Mouse (Mus musculus): Measurements from ENCODE around the gene Ocm. TPM values are rescaled to one million over a fixed set of nuclear protein-coding genes. Genes with fewer than 3 reads are reported as not detected.

The Ocm gene
- 1.1 and 3.2 TPM in 2 replicates for polyA plus RNA-seq (2021; fragmentation: Nextera tagmentation)
- long read RNA-seq, experiment 1, result 0 reads
- long read RNA-seq, experiment 2, partial matches to known transcripts, result 0 of 2 reads
- long read RNA-seq, experiment 2, other reads (novel, unspliced or antisense), result 2 of 2 reads

DNA sequence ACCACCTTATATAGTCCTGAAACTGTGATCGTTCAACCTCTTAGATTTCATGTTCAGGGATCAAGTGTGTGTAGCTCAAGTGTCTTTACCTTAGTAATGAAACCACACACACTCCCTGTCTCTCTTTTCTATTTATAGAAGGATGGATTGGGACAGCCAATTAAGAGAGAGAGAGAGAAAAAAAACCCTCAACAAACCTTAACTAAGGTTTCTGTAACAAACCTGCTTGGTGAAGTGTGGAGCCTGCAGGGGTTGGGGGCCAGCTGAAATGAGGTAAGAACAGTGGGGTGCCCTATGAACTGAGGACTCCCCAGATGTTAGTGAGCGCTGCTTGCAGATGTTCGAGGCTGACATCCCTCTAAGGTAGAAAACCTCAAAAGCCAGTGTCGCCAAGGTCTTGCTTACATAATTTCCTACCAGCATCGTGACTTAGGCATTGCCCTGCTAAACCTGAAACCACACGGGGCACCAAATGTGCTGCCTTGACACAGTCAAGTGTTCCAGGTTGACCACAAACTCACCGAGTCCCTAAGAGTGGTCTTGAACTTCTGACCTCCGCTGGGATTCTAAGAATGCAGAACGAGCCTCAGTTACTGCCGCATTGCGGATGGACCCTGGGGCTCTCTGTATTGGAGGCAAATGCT is at the start of gene Ocm:
Gene Ocm, minus strand, starts transcription at position 51 of the 644 bp plus-strand sequence.

DNA sequence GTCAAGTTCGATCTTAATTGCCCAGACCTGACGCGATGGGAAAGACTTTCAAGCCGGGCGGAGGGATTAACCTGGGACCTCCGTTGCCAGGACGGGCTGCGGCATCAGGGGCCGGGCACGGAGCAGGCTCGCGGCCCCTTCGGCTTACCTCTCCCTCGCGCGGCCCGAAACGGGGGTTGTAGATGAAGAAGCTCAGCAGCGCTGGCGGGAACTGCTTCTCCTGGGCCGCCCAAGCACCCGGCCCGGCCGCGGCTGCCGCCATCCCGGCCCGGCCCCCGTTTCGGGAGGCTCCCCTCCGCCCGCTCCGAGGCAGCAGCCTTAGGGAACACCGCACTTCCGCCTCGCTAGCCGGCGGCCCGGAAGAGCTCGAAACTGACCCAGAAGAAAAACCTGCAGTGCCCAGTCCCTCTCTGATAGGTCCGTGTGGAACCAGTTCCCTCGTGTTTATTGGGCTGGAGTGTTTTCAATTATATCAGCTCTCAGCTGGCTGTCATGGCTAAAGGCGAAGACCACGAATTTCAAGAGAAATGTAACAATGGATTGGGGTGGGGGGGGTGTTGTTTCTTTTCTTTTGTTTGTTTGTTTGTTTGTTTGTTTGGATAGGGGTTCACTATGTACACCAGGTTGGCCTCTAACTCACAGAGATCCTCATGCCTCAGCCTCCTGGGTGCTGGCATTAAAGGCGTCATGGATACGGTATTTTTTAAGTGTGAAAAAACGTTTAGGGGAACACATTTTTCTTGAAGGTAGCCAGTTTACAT is 11.7 kb downstream of the Ocm start, which contains the start of gene Ccz1:
Gene Ccz1, minus strand, starts transcription at position 327 of the 761 bp plus-strand sequence.

Other genes starting within 250 kb of the Ocm start
- gene Eif2ak1, start 208.9 kb downstream of the Ocm start, polyA plus RNA-seq (2021; fragmentation: Nextera tagmentation), result 22.7 and 29.4 TPM in 2 replicates
- 0.09 TPM in 1 of 2 replicates, not detected in the other for gene Ankrd61, start 129.0 kb downstream of the Ocm start, polyA plus RNA-seq (2021; fragmentation: Nextera tagmentation)
- gene Aimp2, start 116.8 kb downstream of the Ocm start, polyA plus RNA-seq (2021; fragmentation: Nextera tagmentation), result 40.5 and 44.0 TPM in 2 replicates
- gene Pms2, start 116.7 kb downstream of the Ocm start, polyA plus RNA-seq (2021; fragmentation: Nextera tagmentation), result 6.6 and 10.7 TPM in 2 replicates
- gene Gm42421, start 98.5 kb downstream of the Ocm start, polyA plus RNA-seq (2021; fragmentation: Nextera tagmentation), result not detected in 2 replicates
- gene Rsph10b, start 93.6 kb downstream of the Ocm start, polyA plus RNA-seq (2021; fragmentation: Nextera tagmentation), result 1.3 and 2.0 TPM in 2 replicates
- 17.6 and 41.1 TPM in 2 replicates for gene Ccz1, start 11.8 kb downstream of the Ocm start, polyA plus RNA-seq (2021; fragmentation: Nextera tagmentation)
- 11.6 and 15.5 TPM in 2 replicates for gene Lmtk2, start 73.8 kb upstream of the Ocm start, polyA plus RNA-seq (2021; fragmentation: Nextera tagmentation)
- not detected in 2 replicates for gene Bhlha15, start 163.6 kb upstream of the Ocm start, polyA plus RNA-seq (2021; fragmentation: Nextera tagmentation)
- 25.5 and 32.1 TPM in 2 replicates for gene Tecpr1, start 196.9 kb upstream of the Ocm start, polyA plus RNA-seq (2021; fragmentation: Nextera tagmentation)
- 16.0 and 248 TPM in 2 replicates for gene Bri3, start 217.8 kb upstream of the Ocm start, polyA plus RNA-seq (2021; fragmentation: Nextera tagmentation)